Mouse (Mus musculus) stomach, postnatal 0 days (tissue): ENCODE results near the gene Ift43. TPM values are rescaled to one million over a fixed set of nuclear protein-coding genes. Genes with fewer than 3 reads are reported as not detected.

Experiments used
- ATAC-seq: fragments of 200-750 bp; cut with Nextera tagmentation; 2 replicates; pipeline ENCODE4 v1.8.0; 2017; ENCODE audit not compliant: low FRiP score, low TSS enrichment
- DNase-seq: peaks from one replicate; pipeline ENCODE4 v3.0.0-alpha.2; 2016; ENCODE audit warnings: low spot score
- H3K27ac ChIP-seq: fragments of 300-500 bp; sonication (generic); replicated peaks from 2 replicates; pipeline ENCODE4 v1.5.1; 2014; ENCODE audit warnings: mild to moderate bottlenecking, control low read depth
- H3K27me3 ChIP-seq: fragments of 300-500 bp; sonication (generic); 2 replicates; pipeline ENCODE4 v1.6.1; 2014; ENCODE audit warnings: low read length; ENCODE audit not compliant: control insufficient read depth, insufficient read depth
- H3K36me3 ChIP-seq: fragments of 300-500 bp; sonication (generic); 2 replicates; pipeline ENCODE4 v1.6.1; 2014; ENCODE audit warnings: low read length, mixed read lengths; ENCODE audit not compliant: control insufficient read depth, insufficient read depth
- H3K4me1 ChIP-seq: fragments of 300-500 bp; sonication (generic); replicated peaks from 2 replicates; pipeline ENCODE4 v1.6.1; 2014; ENCODE audit warnings: antibody characterized with exemption; ENCODE audit not compliant: control insufficient read depth, insufficient read depth
- H3K4me2 ChIP-seq: fragments of 300-500 bp; sonication (generic); replicated peaks from 2 replicates; pipeline ENCODE4 v1.6.1; 2014; ENCODE audit warnings: low read depth, mild to moderate bottlenecking, control low read depth, moderate library complexity
- H3K4me3 ChIP-seq: fragments of 300-500 bp; sonication (generic); 2 replicates; pipeline ENCODE4 v1.5.1; 2014; ENCODE audit warnings: low read depth, low read length, control low read depth
- H3K9ac ChIP-seq: fragments of 300-500 bp; sonication (generic); 2 replicates; pipeline ENCODE4 v1.6.1; 2014; ENCODE audit warnings: mild to moderate bottlenecking, low read length, control low read depth, mixed read lengths
- H3K9me3 ChIP-seq: fragments of 300-500 bp; sonication (generic); 2 replicates; pipeline ENCODE4 v1.6.1; 2016; ENCODE audit warnings: low read length; ENCODE audit not compliant: control insufficient read depth
- CTCF ChIP-seq: IDR thresholded peaks from 2 replicates; pipeline ENCODE4 v1.5.1; 2016; ENCODE audit warnings: antibody characterized with exemption, low read depth, mild to moderate bottlenecking, moderate library complexity
- EP300 ChIP-seq: optimal IDR thresholded peaks from 2 replicates; pipeline ENCODE3; 2016; ENCODE audit warnings: antibody characterized with exemption
- WGBS: fragments of 180-500 bp; shearing (Covaris S2); extraction: QIAGEN DNeasy Blood & Tissue Kit; methylation state at CpG from one replicate; pipeline ENCODE4 v1.1.7; 2014; 5-methylcytosine and 5-hydroxymethylcytosine counted together
- polyA plus RNA-seq: library from polyadenylated mRNA; unstranded; fragments of >200 nt; fragmentation: Nextera tagmentation; extraction: Ambion mirVana; gene quantifications from 2 replicates; pipeline ENCODE4 v1.2.1, GENCODE M21; 2015

Ift43 gene
- polyA plus RNA-seq, 1 experiment from 2014 or later, result 48.0 TPM

- DNase-seq, result peak; percentile 42
- Histone ChIP-seq H3K4me3 (no peak overlapping the region), H3K4me2 (no peak overlapping the region), H3K9me3 (no peaks in the 10 kb centered on the region), H3K27ac (peak overlapping the region; percentile 63; the same call in 1 of the 2 replicates), H3K27me3 (no peaks in the 10 kb centered on the region), H3K9ac (no peak overlapping the region), H3K36me3 (no peaks in the 10 kb centered on the region; the same call in 1 of the 2 replicates), H3K4me1 (no peaks in the 10 kb centered on the region)
- ATAC-seq, result no peak; the same call in 1 of the 2 replicates
- TF ChIP-seq CTCF (no peak), EP300 (no peak)
- WGBS, result 40% methylated on average over 8 of the region's 8 CpGs
These were observed 21.5 kb downstream of the Ift43 start for GRCm38 (mm10) chr12:86103852-86104251.

GRCm38 (mm10) chr12:86104297-86104696 is 22.0 kb downstream of the Ift43 start:
- Histone ChIP-seq H3K9ac (no peak overlapping the region), H3K4me3 (no peak overlapping the region), H3K36me3 (no peaks in the 10 kb centered on the region; the same call in 1 of the 2 replicates), H3K4me1 (no peaks in the 10 kb centered on the region), H3K9me3 (no peaks in the 10 kb centered on the region), H3K27ac (no peak overlapping the region), H3K27me3 (no peaks in the 10 kb centered on the region), H3K4me2 (no peak overlapping the region)
- 56% methylated on average over 11 of the region's 11 CpGs for WGBS
- ATAC-seq (peak; percentile 64; the same call in 1 of the 2 replicates), DNase-seq (no peak)
- TF ChIP-seq CTCF (no peak), EP300 (no peak)

- H3K9me3 ChIP-seq, result no peaks in the 10 kb centered on the region
These were observed 23.2 kb downstream of the Ift43 start for GRCm38 (mm10) chr12:86105546-86105945.

GRCm38 (mm10) chr12:86106086-86106485 is 23.7 kb downstream of the Ift43 start:
- no peak overlapping the region for H3K4me2 ChIP-seq
- H3K27ac ChIP-seq, result no peak overlapping the region
- DNase-seq, result no peak
- no peaks in the 10 kb centered on the region for H3K4me1 ChIP-seq
- H3K9ac ChIP-seq, result no peak overlapping the region
- no peak for ATAC-seq
- H3K4me3 ChIP-seq, result no peak overlapping the region
- H3K9me3 ChIP-seq, result no peaks in the 10 kb centered on the region
- H3K27me3 ChIP-seq, result no peaks in the 10 kb centered on the region
- no peaks in the 10 kb centered on the region; the same call in 1 of the 2 replicates for H3K36me3 ChIP-seq
- 93% methylated on average over 9 of the region's 9 CpGs for WGBS
- no peak for TF ChIP-seq CTCF
- TF ChIP-seq EP300, result no peak

More at GRCm38 (mm10) chr12:86105546-86105945, 23.2 kb downstream of the Ift43 start:
- Histone ChIP-seq H3K36me3 (no peaks in the 10 kb centered on the region; the same call in 1 of the 2 replicates), H3K4me2 (no peak overlapping the region), H3K27ac (no peak overlapping the region), H3K4me1 (no peaks in the 10 kb centered on the region), H3K27me3 (no peaks in the 10 kb centered on the region), H3K9ac (no peak overlapping the region), H3K4me3 (no peak overlapping the region)
- 74% methylated on average over 7 of the region's 10 CpGs for WGBS
- TF ChIP-seq EP300 (no peak), CTCF (no peak)
- DNase-seq (no peak), ATAC-seq (no peak)

GRCm38 (mm10) chr12:86107645-86108044 is 25.3 kb downstream of the Ift43 start:
- no peak overlapping the region for H3K9ac ChIP-seq
- H3K4me1 ChIP-seq, result no peaks in the 10 kb centered on the region
- 67% methylated on average over 7 of the region's 7 CpGs for WGBS
- no peak for ATAC-seq
- no peaks in the 10 kb centered on the region for H3K9me3 ChIP-seq
- H3K36me3 ChIP-seq, result no peaks in the 10 kb centered on the region
- DNase-seq, result no peak
- H3K4me2 ChIP-seq, result no peak overlapping the region
- TF ChIP-seq EP300, result no peak
- TF ChIP-seq CTCF, result no peak
- H3K27ac ChIP-seq, result no peak overlapping the region
- no peak overlapping the region for H3K4me3 ChIP-seq
- H3K27me3 ChIP-seq, result no peaks in the 10 kb centered on the region

GRCm38 (mm10) chr12:86109531-86109930 is 27.2 kb downstream of the Ift43 start:
- Histone ChIP-seq H3K4me1 (no peaks in the 10 kb centered on the region), H3K9ac (no peak overlapping the region), H3K9me3 (no peaks in the 10 kb centered on the region), H3K27ac (no peak overlapping the region), H3K4me3 (no peak overlapping the region), H3K36me3 (no peaks in the 10 kb centered on the region), H3K27me3 (no peaks in the 10 kb centered on the region), H3K4me2 (no peak overlapping the region)
- DNase-seq, result no peak
- ATAC-seq, result no peak
- TF ChIP-seq CTCF (no peak), EP300 (no peak)
- WGBS, result 75% methylated on average over 4 of the region's 4 CpGs
